Mouse (Mus musculus) cortical plate, adult 2 months (tissue): ENCODE data around the gene Nlgn1.

Experiments
- CTCF ChIP-seq: fragments of 200-500 bp; IDR thresholded peaks from 2 replicates; pipeline ENCODE4 v1.5.1; 2011; ENCODE audit warnings: mild to moderate bottlenecking, control low read depth, low read length; ENCODE audit not compliant: insufficient read depth; ENCODE audit errors: extremely low read depth
- POLR2A ChIP-seq: fragments of 200-500 bp; IDR thresholded peaks from 2 replicates; pipeline ENCODE4 v1.6.1; 2011; ENCODE audit warnings: mild to moderate bottlenecking, low read length, control low read depth; ENCODE audit not compliant: insufficient read depth; ENCODE audit errors: extremely low read depth

DNA sequence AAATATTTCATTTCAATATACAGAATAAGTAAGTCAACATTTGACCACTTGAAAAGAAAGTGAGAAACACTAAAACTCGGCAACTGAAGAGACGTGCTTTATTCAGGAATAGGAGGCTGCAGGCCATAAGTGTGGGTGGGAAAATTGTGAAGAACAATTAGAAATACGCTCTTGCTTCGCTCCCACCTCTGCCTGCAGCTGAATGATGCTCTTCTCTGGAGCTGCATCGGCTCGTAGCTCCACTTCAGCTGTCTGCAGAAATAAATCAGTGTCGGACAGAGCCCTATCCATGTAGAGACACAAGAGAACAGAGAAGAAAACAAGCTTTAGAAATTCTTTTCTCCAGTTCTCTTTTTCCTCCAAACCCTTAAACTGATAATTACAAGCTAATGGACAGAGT, 85.7 kb downstream of the Nlgn1 start:
- TF ChIP-seq CTCF = no peak
- no peak for TF ChIP-seq POLR2A
